Mouse (Mus musculus): ENCODE data around the gene H2afv. TPM values are rescaled to one million over a fixed set of nuclear protein-coding genes. Genes with fewer than 3 reads are reported as not detected.
"Not testable (repeated sequence)": the region's sequence is repeated elsewhere in the genome, so short reads cannot be mapped to it uniquely, and the experiment has no call there.

Gene H2afv
- polyA plus RNA-seq, 1 experiment from 2014 or later, result 346 TPM

GRCm38 (mm10) chr11:6411684-6412083 is 32.6 kb downstream of the H2afv start:
- no peak for ATAC-seq
- Histone ChIP-seq H3K27me3 (replicated peaks; ENCODE audit: control insufficient read depth, insufficient read depth, low read length) (no peaks in the 10 kb centered on the region), H3K4me2 (replicated peaks; ENCODE audit: low read depth) (no peak overlapping the region), H3K4me1 (replicated peaks; ENCODE audit: control insufficient read depth, insufficient read depth, low read length) (no peaks in the 10 kb centered on the region), H3K9me3 (ENCODE audit: control insufficient read depth) (no peaks in the 10 kb centered on the region), H3K9ac (ENCODE audit: low read depth, low read length) (no peak overlapping the region), H3K27ac (ENCODE audit: low read depth, low read length) (no peak overlapping the region), H3K4me3 (ENCODE audit: low read depth, low read length) (no peak overlapping the region), H3K36me3 (ENCODE audit: control insufficient read depth, insufficient read depth) (no peaks in the 10 kb centered on the region)
- TF ChIP-seq CTCF (IDR thresholded peaks at IDR 0.05; ENCODE audit: low read depth), result peak; percentile 90
- WGBS, result 9% methylated on average over 5 of the region's 5 CpGs

- not testable (repeated sequence) for H3K27ac ChIP-seq (ENCODE audit: low read depth, low read length); H3K36me3 ChIP-seq (ENCODE audit: control insufficient read depth, insufficient read depth); H3K4me3 ChIP-seq (ENCODE audit: low read depth, low read length); H3K4me2 ChIP-seq (replicated peaks; ENCODE audit: low read depth); H3K27me3 ChIP-seq (replicated peaks; ENCODE audit: control insufficient read depth, insufficient read depth, low read length); H3K4me1 ChIP-seq (replicated peaks; ENCODE audit: control insufficient read depth, insufficient read depth, low read length); H3K9me3 ChIP-seq (ENCODE audit: control insufficient read depth); H3K9ac ChIP-seq (ENCODE audit: low read depth, low read length); ATAC-seq
- 81% methylated on average over 5 of the region's 5 CpGs for WGBS
Observed at GRCm38 (mm10) chr11:6410755-6411154, 33.5 kb downstream of the H2afv start.

GRCm38 (mm10) chr11:6410050-6410602 is 34.1 kb downstream of the H2afv start:
- H3K27me3 ChIP-seq (replicated peaks; ENCODE audit: control insufficient read depth, insufficient read depth, low read length), result no peaks in the 10 kb centered on the region
- no peak overlapping the region for H3K4me2 ChIP-seq (replicated peaks; ENCODE audit: low read depth)
- TF ChIP-seq CTCF (IDR thresholded peaks at IDR 0.05; ENCODE audit: low read depth), result no peak
- 61% methylated on average over 5 of the region's 5 CpGs for WGBS
- H3K4me3 ChIP-seq (ENCODE audit: low read depth, low read length), result no peak overlapping the region
- ATAC-seq, result no peak
- H3K27ac ChIP-seq (ENCODE audit: low read depth, low read length), result no peak overlapping the region
- H3K4me1 ChIP-seq (replicated peaks; ENCODE audit: control insufficient read depth, insufficient read depth, low read length), result no peaks in the 10 kb centered on the region
- H3K9me3 ChIP-seq (ENCODE audit: control insufficient read depth), result no peaks in the 10 kb centered on the region
- H3K9ac ChIP-seq (ENCODE audit: low read depth, low read length), result no peak overlapping the region
- peaks cover 5% of the 10 kb centered on the region; the same call in 1 of the 2 replicates for H3K36me3 ChIP-seq (ENCODE audit: control insufficient read depth, insufficient read depth)

- no peak overlapping the region for H3K4me2 ChIP-seq (replicated peaks; ENCODE audit: low read depth)
- no peaks in the 10 kb centered on the region for H3K27me3 ChIP-seq (replicated peaks; ENCODE audit: control insufficient read depth, insufficient read depth, low read length)
- ATAC-seq, result no peak
- H3K9me3 ChIP-seq (ENCODE audit: control insufficient read depth), result no peaks in the 10 kb centered on the region
- no peak overlapping the region; the same call in 1 of the 2 replicates for H3K27ac ChIP-seq (ENCODE audit: low read depth, low read length)
- H3K4me3 ChIP-seq (ENCODE audit: low read depth, low read length), result no peak overlapping the region
- peaks cover 34% of the 10 kb centered on the region for H3K36me3 ChIP-seq (ENCODE audit: control insufficient read depth, insufficient read depth)
- H3K9ac ChIP-seq (ENCODE audit: low read depth, low read length), result no peak overlapping the region
- WGBS, result 87% methylated on average over 3 of the region's 3 CpGs
- H3K4me1 ChIP-seq (replicated peaks; ENCODE audit: control insufficient read depth, insufficient read depth, low read length), result no peaks in the 10 kb centered on the region
- TF ChIP-seq CTCF (IDR thresholded peaks at IDR 0.05; ENCODE audit: low read depth), result no peak
Observed at GRCm38 (mm10) chr11:6407162-6407621, 37.1 kb downstream of the H2afv start.

- Histone ChIP-seq H3K27me3 (replicated peaks; ENCODE audit: control insufficient read depth, insufficient read depth, low read length) (no peaks in the 10 kb centered on the region), H3K9ac (ENCODE audit: low read depth, low read length) (no peak overlapping the region; the same call in 1 of the 2 replicates), H3K9me3 (ENCODE audit: control insufficient read depth) (no peaks in the 10 kb centered on the region), H3K4me3 (ENCODE audit: low read depth, low read length) (no peak overlapping the region), H3K27ac (ENCODE audit: low read depth, low read length) (peak overlapping the region; percentile 30; the same call in 1 of the 2 replicates), H3K36me3 (ENCODE audit: control insufficient read depth, insufficient read depth) (peaks cover 41% of the 10 kb centered on the region), H3K4me1 (replicated peaks; ENCODE audit: control insufficient read depth, insufficient read depth, low read length) (no peaks in the 10 kb centered on the region), H3K4me2 (replicated peaks; ENCODE audit: low read depth) (no peak overlapping the region; the same call in 1 of the 2 replicates)
- WGBS, result 48% methylated on average over 14 of the region's 14 CpGs
- ATAC-seq, result peak; percentile 50
- no peak for TF ChIP-seq CTCF (IDR thresholded peaks at IDR 0.05; ENCODE audit: low read depth)
Observed at GRCm38 (mm10) chr11:6406251-6407161, 37.7 kb downstream of the H2afv start.

- no peak overlapping the region for H3K4me3 ChIP-seq (ENCODE audit: low read depth, low read length)
- 0 out of 2 replicates have a peak overlapping the region, but pooled peaks have one; percentile 8 for H3K9ac ChIP-seq (ENCODE audit: low read depth, low read length)
- H3K36me3 ChIP-seq (ENCODE audit: control insufficient read depth, insufficient read depth), result peaks cover 50% of the 10 kb centered on the region
- no peaks in the 10 kb centered on the region for H3K9me3 ChIP-seq (ENCODE audit: control insufficient read depth)
- TF ChIP-seq CTCF (IDR thresholded peaks at IDR 0.05; ENCODE audit: low read depth), result no peak
- 60% methylated on average over 4 of the region's 4 CpGs for WGBS
- ATAC-seq, result no peak
- peak overlapping the region; percentile 30; the same call in 1 of the 2 replicates for H3K27ac ChIP-seq (ENCODE audit: low read depth, low read length)
- H3K27me3 ChIP-seq (replicated peaks; ENCODE audit: control insufficient read depth, insufficient read depth, low read length), result no peaks in the 10 kb centered on the region
- no peak overlapping the region for H3K4me2 ChIP-seq (replicated peaks; ENCODE audit: low read depth)
- no peaks in the 10 kb centered on the region for H3K4me1 ChIP-seq (replicated peaks; ENCODE audit: control insufficient read depth, insufficient read depth, low read length)
Observed at GRCm38 (mm10) chr11:6405591-6406081, 38.6 kb downstream of the H2afv start.

Data from intestine, postnatal 0 days (tissue).